Mouse (Mus musculus) neural tube, embryonic 11.5 days (tissue): Measurements from ENCODE around the gene Tnks2. TPM values are rescaled to one million over a fixed set of nuclear protein-coding genes. Genes with fewer than 3 reads are reported as not detected.

Source experiments
- ATAC-seq: fragments of 200-750 bp; cut with Nextera tagmentation; 2 replicates; pipeline ENCODE4 v1.8.0; 2017; ENCODE audit warnings: moderate number of reproducible peaks, mild to moderate bottlenecking, moderate TSS enrichment, moderate library complexity; ENCODE audit not compliant: insufficient read depth, low FRiP score, low TSS enrichment
- DNase-seq: peaks from one replicate; pipeline ENCODE4 v3.0.0-alpha.2; 2015; ENCODE audit warnings: low spot score
- H3K27ac ChIP-seq: fragments of 300-500 bp; sonication (generic); 2 replicates; pipeline ENCODE4 v1.5.1; 2014; ENCODE audit warnings: low read depth, mild to moderate bottlenecking, low read length
- H3K27me3 ChIP-seq: fragments of 300-500 bp; sonication (generic); 2 replicates; pipeline ENCODE4 v1.6.1; 2014; ENCODE audit warnings: mild to moderate bottlenecking, low read length, mixed read lengths; ENCODE audit not compliant: control insufficient read depth, insufficient read depth
- H3K36me3 ChIP-seq: fragments of 300-500 bp; sonication (generic); 2 replicates; pipeline ENCODE4 v1.6.1; 2014; ENCODE audit warnings: mild to moderate bottlenecking, low read length, moderate library complexity, mixed read lengths; ENCODE audit not compliant: control insufficient read depth, insufficient read depth
- H3K4me1 ChIP-seq: fragments of 300-500 bp; sonication (generic); 2 replicates; pipeline ENCODE4 v1.6.1; 2014; ENCODE audit warnings: low read length, mixed read lengths; ENCODE audit not compliant: control insufficient read depth, insufficient read depth
- H3K4me2 ChIP-seq: fragments of 300-500 bp; sonication (generic); 2 replicates; pipeline ENCODE4 v1.6.1; 2014; ENCODE audit warnings: low read depth, mild to moderate bottlenecking, moderate library complexity
- H3K4me3 ChIP-seq: fragments of 300-500 bp; sonication (generic); 2 replicates; pipeline ENCODE4 v1.5.1; 2014; ENCODE audit warnings: low read depth, low read length
- H3K9ac ChIP-seq: fragments of 300-500 bp; sonication (generic); 2 replicates; pipeline ENCODE4 v1.6.1; 2014; ENCODE audit warnings: mild to moderate bottlenecking, low read length
- H3K9me3 ChIP-seq: fragments of 300-500 bp; sonication (generic); 2 replicates; pipeline ENCODE4 v1.6.1; 2016; ENCODE audit warnings: low read length; ENCODE audit not compliant: control insufficient read depth
- WGBS: fragments of 180-500 bp; shearing (Covaris S2); extraction: QIAGEN DNeasy Blood & Tissue Kit; methylation state at CpG from one replicate; pipeline ENCODE4 v1.1.7; 2014; 5-methylcytosine and 5-hydroxymethylcytosine counted together
- polyA plus RNA-seq: library from polyadenylated mRNA; unstranded; fragments of >200 nt; fragmentation: Nextera tagmentation; extraction: Ambion mirVana; gene quantifications from 2 replicates; pipeline ENCODE4 v1.2.1, GENCODE M21; 2014

Gene Tnks2
- polyA plus RNA-seq, 1 experiment from 2014 or later: 97.0 TPM

- Histone ChIP-seq H3K36me3 (no peaks in the 10 kb centered on the region), H3K9ac (peak overlapping the region; percentile 98), H3K4me1 (peaks cover 10% of the 10 kb centered on the region), H3K4me2 (peak overlapping the region; percentile 77), H3K27me3 (no peaks in the 10 kb centered on the region), H3K4me3 (peak overlapping the region; percentile 97), H3K27ac (peak overlapping the region; percentile 97), H3K9me3 (no peaks in the 10 kb centered on the region)
- peak; percentile 56 for ATAC-seq
- WGBS: under 1% methylated on average over 62 of the region's 62 CpGs
- DNase-seq: peak; percentile 54
Measured at GRCm38 (mm10) chr19:36834532-36835431, 750 bp downstream of the Tnks2 start.

DNA sequence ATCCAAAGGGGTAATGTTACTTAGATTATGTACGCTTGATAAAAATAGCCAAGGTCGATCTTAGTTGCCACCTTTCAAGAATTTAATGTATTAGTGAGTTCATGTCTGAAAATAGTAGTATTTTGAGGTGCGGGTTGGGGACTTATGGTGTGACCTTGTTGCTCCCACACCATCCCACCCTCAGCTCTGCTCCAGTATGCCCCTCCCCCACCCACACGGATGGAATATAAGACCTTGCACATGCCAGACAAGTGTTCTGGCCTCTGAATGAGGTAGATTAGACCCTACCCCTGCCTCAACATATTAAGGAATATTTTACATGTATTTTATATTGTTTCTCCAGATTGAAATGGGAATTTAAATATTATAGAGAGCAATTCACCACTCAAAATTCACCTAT, 2.0 kb downstream of the Tnks2 start:
- peak overlapping the region; percentile 22; the same call in 1 of the 2 replicates for H3K9ac ChIP-seq

GRCm38 (mm10) chr19:36840301-36840700, 6.3 kb downstream of the Tnks2 start:
- no peak for ATAC-seq
- no peak for DNase-seq
- no peak overlapping the region for H3K4me3 ChIP-seq
- WGBS: 99% methylated on average over 3 of the region's 3 CpGs
- no peak overlapping the region for H3K4me2 ChIP-seq
- H3K9me3 ChIP-seq: no peaks in the 10 kb centered on the region
- H3K27me3 ChIP-seq: no peaks in the 10 kb centered on the region
- H3K27ac ChIP-seq: no peak overlapping the region
- no peaks in the 10 kb centered on the region for H3K36me3 ChIP-seq
- H3K9ac ChIP-seq: no peak overlapping the region
- peaks cover 6% of the 10 kb centered on the region; the same call in 1 of the 2 replicates for H3K4me1 ChIP-seq

More for the DNA sequence above, 2.0 kb downstream of the Tnks2 start:
- 55% methylated on average over 4 of the region's 4 CpGs for WGBS
- peak overlapping the region; percentile 97 for H3K4me3 ChIP-seq
- H3K36me3 ChIP-seq: no peaks in the 10 kb centered on the region
- no peak for DNase-seq
- peaks cover 10% of the 10 kb centered on the region for H3K4me1 ChIP-seq
- no peak for ATAC-seq
- H3K9me3 ChIP-seq: no peaks in the 10 kb centered on the region
- no peaks in the 10 kb centered on the region for H3K27me3 ChIP-seq
- no peak overlapping the region for H3K27ac ChIP-seq
- peak overlapping the region; percentile 77 for H3K4me2 ChIP-seq

DNA sequence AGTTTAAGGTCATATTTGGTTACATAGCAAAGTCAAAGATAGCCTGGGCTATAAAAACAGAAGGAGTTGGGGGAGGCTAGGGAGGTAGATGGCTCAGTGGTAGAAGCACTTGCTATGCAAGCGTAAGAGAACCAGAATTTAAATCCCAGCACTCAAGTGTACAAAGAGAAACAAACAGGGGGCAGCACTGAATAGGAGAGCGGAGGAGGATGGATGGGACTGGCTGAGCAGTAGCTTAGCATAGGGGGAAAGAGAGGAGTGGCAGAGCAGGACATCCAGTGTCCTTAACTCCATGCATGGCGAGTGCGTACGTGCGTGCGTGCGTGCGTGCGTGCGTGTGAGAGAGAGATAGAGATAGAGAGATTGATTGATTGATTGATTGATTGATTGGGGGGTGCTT, 9.8 kb downstream of the Tnks2 start:
- DNase-seq: no peak
- Histone ChIP-seq H3K4me3 (no peak overlapping the region), H3K4me2 (no peak overlapping the region), H3K4me1 (no peaks in the 10 kb centered on the region), H3K9ac (no peak overlapping the region), H3K36me3 (no peaks in the 10 kb centered on the region; the same call in 1 of the 2 replicates), H3K27ac (no peak overlapping the region), H3K9me3 (no peaks in the 10 kb centered on the region), H3K27me3 (no peaks in the 10 kb centered on the region)
- WGBS: 95% methylated on average over 11 of the region's 11 CpGs
- no peak for ATAC-seq

DNA sequence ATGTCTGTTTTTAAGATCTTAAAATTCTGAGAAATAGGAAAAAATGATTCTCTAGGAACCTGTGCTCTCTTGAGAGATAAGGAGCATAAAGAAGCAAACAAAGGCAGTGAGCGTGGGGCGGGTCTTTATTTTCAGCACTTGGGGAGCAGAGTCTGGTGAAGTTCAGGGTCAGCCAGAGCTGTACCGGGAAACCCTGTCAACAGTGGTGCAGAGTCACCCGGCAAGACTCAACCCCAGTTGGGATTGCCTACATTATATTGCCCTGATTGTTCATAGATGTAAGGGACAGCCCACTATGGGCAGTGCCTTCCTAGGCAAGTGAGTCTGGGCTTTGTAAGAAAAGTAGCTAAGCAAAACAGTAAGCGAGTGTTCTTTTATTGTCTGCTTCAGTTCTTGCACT, 11.9 kb downstream of the Tnks2 start:
- H3K9ac ChIP-seq: no peak overlapping the region
- H3K27me3 ChIP-seq: no peaks in the 10 kb centered on the region
- WGBS: 92% methylated on average over 5 of the region's 5 CpGs
- ATAC-seq (no peak), DNase-seq (no peak)
- H3K4me3 ChIP-seq: no peak overlapping the region
- H3K4me1 ChIP-seq: no peaks in the 10 kb centered on the region
- no peaks in the 10 kb centered on the region for H3K9me3 ChIP-seq
- H3K36me3 ChIP-seq: peaks cover 2% of the 10 kb centered on the region
- no peak overlapping the region for H3K27ac ChIP-seq
- H3K4me2 ChIP-seq: no peak overlapping the region

- no peak for DNase-seq
- no peak for ATAC-seq
- Histone ChIP-seq H3K9me3 (no peaks in the 10 kb centered on the region), H3K36me3 (peaks cover 10% of the 10 kb centered on the region), H3K9ac (no peak overlapping the region), H3K27me3 (no peaks in the 10 kb centered on the region), H3K4me3 (no peak overlapping the region), H3K4me2 (no peak overlapping the region), H3K4me1 (no peaks in the 10 kb centered on the region), H3K27ac (no peak overlapping the region)
- 95% methylated on average over 2 of the region's 2 CpGs for whole genome bisulfite sequencing
Measured at GRCm38 (mm10) chr19:36853831-36854230, 19.8 kb downstream of the Tnks2 start.

DNA sequence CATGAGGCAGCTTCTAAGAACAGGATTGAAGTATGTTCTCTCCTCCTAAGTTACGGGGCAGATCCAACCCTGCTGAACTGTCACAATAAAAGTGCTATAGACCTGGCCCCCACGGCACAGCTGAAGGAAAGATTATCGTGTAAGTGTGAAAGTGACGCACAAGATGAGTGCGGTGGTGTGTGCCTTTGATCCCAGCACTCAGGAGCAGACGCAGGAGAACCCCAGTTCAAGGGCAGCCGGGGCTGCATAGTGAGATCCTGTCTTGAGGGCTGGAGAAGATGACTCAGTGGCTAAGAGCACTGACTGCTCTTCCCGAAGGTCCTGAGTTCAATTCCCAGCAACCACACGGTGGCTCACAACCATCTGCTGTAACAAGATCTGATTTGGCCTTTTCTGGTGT, 23.8 kb downstream of the Tnks2 start:
- no peaks in the 10 kb centered on the region for H3K27me3 ChIP-seq
- no peak overlapping the region for H3K4me2 ChIP-seq
- no peak overlapping the region for H3K9ac ChIP-seq
- H3K36me3 ChIP-seq: peaks cover 14% of the 10 kb centered on the region
- no peak overlapping the region for H3K4me3 ChIP-seq
- ATAC-seq (no peak), DNase-seq (no peak)
- no peaks in the 10 kb centered on the region for H3K9me3 ChIP-seq
- WGBS: 85% methylated on average over 9 of the region's 9 CpGs
- no peaks in the 10 kb centered on the region for H3K4me1 ChIP-seq
- H3K27ac ChIP-seq: no peak overlapping the region

DNA sequence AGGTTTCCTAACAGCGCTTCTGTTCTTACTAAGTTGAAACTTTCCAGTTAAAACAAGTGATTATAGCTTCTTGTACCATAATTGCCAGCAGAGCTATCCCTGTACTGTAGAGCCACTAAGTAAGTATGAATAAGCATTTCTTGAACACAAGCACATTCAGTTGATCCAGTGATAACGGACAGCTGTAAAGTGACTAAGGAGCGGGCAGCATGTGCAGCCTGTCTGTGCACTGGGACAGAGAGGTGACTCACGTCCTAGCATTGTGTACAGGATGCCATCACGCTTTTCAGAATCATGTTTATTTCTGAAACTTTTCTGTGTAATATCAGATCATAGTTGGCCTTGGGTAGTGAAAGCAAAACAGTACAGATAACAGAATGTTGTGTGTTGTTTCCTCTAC, 26.4 kb downstream of the Tnks2 start:
- Histone ChIP-seq H3K27me3 (no peaks in the 10 kb centered on the region), H3K4me3 (no peak overlapping the region), H3K4me1 (no peaks in the 10 kb centered on the region), H3K36me3 (peaks cover 17% of the 10 kb centered on the region), H3K9ac (no peak overlapping the region), H3K4me2 (no peak overlapping the region), H3K9me3 (no peaks in the 10 kb centered on the region), H3K27ac (no peak overlapping the region)
- DNase-seq (no peak), ATAC-seq (no peak)
- WGBS: 96% methylated on average over 5 of the region's 5 CpGs

DNA sequence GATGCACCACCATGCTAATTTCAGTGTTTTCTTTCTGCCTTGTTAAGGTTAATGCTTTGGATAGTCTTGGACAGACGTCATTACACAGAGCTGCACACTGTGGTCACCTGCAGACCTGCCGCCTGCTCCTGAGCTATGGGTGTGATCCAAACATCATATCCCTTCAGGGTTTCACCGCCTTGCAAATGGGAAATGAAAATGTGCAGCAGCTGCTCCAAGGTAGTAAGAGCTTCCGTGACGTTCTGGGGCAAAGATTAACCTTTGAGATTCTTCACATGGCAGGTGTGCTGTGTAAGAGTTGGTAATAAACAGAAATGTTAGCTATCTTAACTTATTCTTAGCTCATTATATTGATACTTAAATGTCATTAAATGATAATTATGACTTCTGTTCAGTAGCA, 31.9 kb downstream of the Tnks2 start:
- no peak overlapping the region for H3K9ac ChIP-seq
- H3K4me2 ChIP-seq: no peak overlapping the region
- no peak for DNase-seq
- 93% methylated on average over 5 of the region's 5 CpGs for WGBS
- ATAC-seq: no peak
- H3K27me3 ChIP-seq: no peaks in the 10 kb centered on the region
- H3K4me3 ChIP-seq: no peak overlapping the region
- no peaks in the 10 kb centered on the region for H3K4me1 ChIP-seq
- H3K9me3 ChIP-seq: no peaks in the 10 kb centered on the region
- H3K36me3 ChIP-seq: peaks cover 13% of the 10 kb centered on the region
- no peak overlapping the region for H3K27ac ChIP-seq
